Mouse (Mus musculus): Measurements from ENCODE around the gene Pdrg1. TPM values are rescaled to one million over a fixed set of nuclear protein-coding genes. Genes with fewer than 3 reads are reported as not detected.
A peak's percentile ranks its signal among the peaks of the same experiment; 100 is the strongest.

Gene Pdrg1
- polyA plus RNA-seq, 1 experiment from 2014 or later: 121 TPM

DNA sequence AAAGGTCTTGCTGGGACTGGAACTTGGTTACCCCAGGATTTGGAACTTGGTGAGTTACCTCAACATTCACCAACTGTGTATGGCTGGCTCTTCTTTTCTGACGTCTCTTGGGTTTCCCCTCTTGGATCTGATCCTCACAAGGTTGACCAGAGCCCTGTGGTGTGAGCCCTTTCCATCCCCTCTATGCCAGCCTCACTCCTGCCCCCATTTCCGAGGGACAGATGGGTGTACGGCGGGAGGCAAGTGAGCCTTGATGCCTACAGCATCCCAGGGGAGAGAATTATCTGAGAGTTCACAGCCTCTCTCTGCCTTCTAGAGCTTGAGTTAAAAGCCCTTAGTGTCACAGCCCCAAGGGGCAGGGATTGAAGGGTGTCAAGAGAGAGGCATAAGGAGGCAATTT, 12.3 kb upstream of the Pdrg1 start:
- WGBS: 66% methylated on average over 4 of the region's 4 CpGs
- Histone ChIP-seq H3K36me3 (no peaks in the 10 kb centered on the region), H3K4me3 (no peak overlapping the region), H3K4me1 (peaks cover 8% of the 10 kb centered on the region), H3K9ac (no peak overlapping the region), H3K27me3 (peaks cover 33% of the 10 kb centered on the region), H3K4me2 (replicated peaks) (no peak overlapping the region), H3K27ac (no peak overlapping the region), H3K9me3 (no peaks in the 10 kb centered on the region)
- ATAC-seq (ENCODE audit: insufficient number of reproducible peaks, insufficient read depth, low FRiP score, low TSS enrichment): no peak

DNA sequence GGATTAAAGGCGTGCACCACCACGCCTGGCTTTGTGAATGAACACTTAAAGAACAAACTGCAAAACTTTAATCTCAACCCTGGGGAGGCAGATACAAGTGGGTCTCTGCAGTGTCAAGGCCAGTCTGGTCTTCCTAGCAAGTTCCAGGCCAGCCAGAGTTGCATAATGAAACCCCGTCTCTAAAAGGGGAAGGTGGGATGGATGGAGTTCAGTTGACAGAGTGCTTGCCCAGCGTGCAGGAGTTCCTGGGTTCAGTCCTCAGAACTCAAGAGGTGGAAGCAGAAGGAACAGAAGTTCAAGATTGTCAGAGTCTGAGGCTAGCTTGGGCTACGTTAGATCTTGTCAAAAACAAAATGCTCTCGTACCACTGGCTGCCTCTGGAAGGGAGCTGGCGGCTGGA, 10.8 kb upstream of the Pdrg1 start:
- no peaks in the 10 kb centered on the region for H3K9me3 ChIP-seq
- H3K36me3 ChIP-seq: no peaks in the 10 kb centered on the region
- 81% methylated on average over 7 of the region's 7 CpGs for WGBS
- H3K27me3 ChIP-seq: peaks cover 19% of the 10 kb centered on the region
- no peak overlapping the region for H3K4me2 ChIP-seq (replicated peaks)
- no peak for ATAC-seq (ENCODE audit: insufficient number of reproducible peaks, insufficient read depth, low FRiP score, low TSS enrichment)
- no peak overlapping the region for H3K9ac ChIP-seq
- no peak overlapping the region for H3K27ac ChIP-seq
- no peaks in the 10 kb centered on the region for H3K4me1 ChIP-seq
- no peak overlapping the region for H3K4me3 ChIP-seq

DNA sequence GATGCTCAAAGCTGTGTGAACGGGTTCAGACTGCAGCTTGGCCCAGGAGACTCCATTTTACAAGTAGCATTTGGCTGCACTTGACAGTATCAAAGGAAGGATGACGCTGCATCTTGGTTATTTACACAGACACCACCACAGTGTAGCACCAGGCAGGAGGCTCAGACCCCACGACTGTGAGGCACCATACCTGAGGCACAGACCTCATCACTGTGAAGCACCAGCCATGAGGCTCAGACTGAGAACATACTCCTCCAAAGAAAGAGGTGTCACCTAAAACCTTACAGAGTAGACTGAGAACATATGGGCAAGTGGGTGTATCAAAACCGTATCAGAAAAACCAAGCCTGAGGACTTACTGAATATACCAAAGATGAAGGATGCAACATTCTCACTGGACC, 7.6 kb upstream of the Pdrg1 start:
- ATAC-seq (ENCODE audit: insufficient number of reproducible peaks, insufficient read depth, low FRiP score, low TSS enrichment): no peak

DNA sequence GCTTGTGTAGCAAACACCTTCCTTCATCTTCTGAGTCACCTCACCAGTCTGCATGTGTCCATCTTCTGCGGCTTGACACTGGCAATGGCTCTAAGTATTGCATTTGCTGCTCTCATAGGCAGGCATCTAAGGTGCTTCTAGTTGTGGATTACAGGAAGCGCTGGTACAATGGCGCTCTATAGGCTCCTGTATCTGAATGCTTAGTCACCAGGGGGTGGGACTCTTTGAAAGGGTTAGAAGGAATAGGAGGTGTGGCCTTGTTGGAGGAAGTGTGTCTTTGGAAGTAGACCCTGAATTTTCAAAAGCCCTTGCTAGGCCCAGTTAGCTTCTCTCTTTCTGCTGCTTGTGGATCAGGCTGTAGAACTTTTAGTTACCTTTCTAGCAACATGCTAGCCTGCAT, 5.9 kb upstream of the Pdrg1 start:
- Histone ChIP-seq H3K9ac (no peak overlapping the region), H3K27me3 (peaks cover 9% of the 10 kb centered on the region; the same call in 1 of the 2 replicates), H3K27ac (no peak overlapping the region), H3K4me2 (replicated peaks) (no peak overlapping the region), H3K4me3 (no peak overlapping the region), H3K4me1 (no peaks in the 10 kb centered on the region), H3K36me3 (no peaks in the 10 kb centered on the region), H3K9me3 (no peaks in the 10 kb centered on the region)
- ATAC-seq (ENCODE audit: insufficient number of reproducible peaks, insufficient read depth, low FRiP score, low TSS enrichment): no peak
- WGBS: 60% methylated on average over 3 of the region's 3 CpGs

More for the DNA sequence above, 7.6 kb upstream of the Pdrg1 start:
- no peak overlapping the region for H3K4me2 ChIP-seq (replicated peaks)
- no peaks in the 10 kb centered on the region for H3K9me3 ChIP-seq
- H3K36me3 ChIP-seq: no peaks in the 10 kb centered on the region
- no peak overlapping the region for H3K27ac ChIP-seq
- H3K4me1 ChIP-seq: no peaks in the 10 kb centered on the region
- peaks cover 7% of the 10 kb centered on the region for H3K27me3 ChIP-seq
- 62% methylated on average over 4 of the region's 4 CpGs for WGBS
- H3K9ac ChIP-seq: no peak overlapping the region
- no peak overlapping the region for H3K4me3 ChIP-seq

DNA sequence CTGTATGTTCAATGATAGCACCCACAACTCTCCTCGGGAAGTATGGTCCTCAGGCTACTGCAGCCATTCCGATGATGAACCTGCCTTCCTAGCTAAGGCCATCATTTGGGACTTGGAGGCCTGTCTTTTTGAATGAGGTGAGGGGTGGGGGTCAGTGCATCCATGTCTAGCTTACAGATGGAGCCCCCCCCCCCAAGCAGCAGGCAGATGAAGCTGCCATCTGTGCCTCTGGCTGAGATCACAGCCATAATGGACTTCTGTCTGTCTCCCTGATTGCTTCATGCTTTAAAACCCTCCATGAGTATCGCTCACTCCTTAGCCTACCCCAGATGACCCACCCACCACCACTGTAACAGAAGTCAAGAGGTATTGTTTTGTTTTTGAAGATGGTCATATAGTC, 4.1 kb upstream of the Pdrg1 start:
- Histone ChIP-seq H3K27me3 (peaks cover 9% of the 10 kb centered on the region; the same call in 1 of the 2 replicates), H3K4me3 (no peak overlapping the region), H3K9me3 (no peaks in the 10 kb centered on the region), H3K4me1 (peaks cover 2% of the 10 kb centered on the region), H3K27ac (no peak overlapping the region), H3K9ac (no peak overlapping the region), H3K36me3 (no peaks in the 10 kb centered on the region), H3K4me2 (replicated peaks) (no peak overlapping the region)
- 83% methylated on average over 3 of the region's 3 CpGs for WGBS
- ATAC-seq (ENCODE audit: insufficient number of reproducible peaks, insufficient read depth, low FRiP score, low TSS enrichment): no peak

DNA sequence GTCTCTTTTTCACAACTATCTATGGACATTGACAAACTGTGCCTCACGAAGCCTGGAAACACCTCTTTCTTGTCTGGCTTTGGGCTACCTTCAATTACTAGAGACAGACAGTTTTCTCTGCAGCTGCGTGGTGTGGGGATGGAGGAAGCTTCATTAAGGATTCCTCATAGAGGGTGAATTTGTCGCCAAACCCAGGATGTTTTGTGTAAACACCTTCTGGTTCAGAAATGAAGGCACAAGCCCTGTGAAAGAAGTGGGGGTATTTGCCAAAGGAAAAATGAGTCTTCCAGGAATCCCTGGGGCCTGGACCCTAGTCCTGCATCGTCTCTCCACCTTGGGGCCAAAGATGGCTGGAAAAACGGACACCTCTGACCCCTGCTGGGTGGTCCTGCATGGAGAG, 1.6 kb upstream of the Pdrg1 start:
- 41% methylated on average over 5 of the region's 5 CpGs for WGBS

DNA sequence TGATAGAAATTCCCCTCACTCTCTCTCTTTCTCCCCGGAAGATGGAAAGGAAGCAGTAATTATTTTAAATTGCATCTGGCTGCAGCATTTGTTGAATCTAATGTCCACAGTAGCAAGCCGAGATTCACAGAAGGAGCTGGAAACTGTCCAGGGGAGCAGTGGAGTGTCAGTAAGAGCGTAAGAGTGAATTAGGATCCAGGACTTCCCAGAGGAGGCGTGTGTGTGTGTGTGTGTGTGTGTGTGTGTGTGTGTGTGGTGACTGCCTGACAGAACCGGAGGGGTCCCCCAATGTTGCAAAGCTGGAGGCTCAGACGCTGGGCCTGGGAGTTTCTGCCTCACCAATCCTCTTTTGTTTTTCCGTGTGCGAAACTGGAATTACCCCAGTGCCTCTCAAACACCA, 577 bp upstream of the Pdrg1 start:
- Histone ChIP-seq H3K9ac (peak overlapping the region; percentile 8; the same call in 1 of the 2 replicates), H3K4me1 (peaks cover 8% of the 10 kb centered on the region), H3K4me3 (no peak overlapping the region), H3K27me3 (peaks cover 9% of the 10 kb centered on the region; the same call in 1 of the 2 replicates), H3K9me3 (no peaks in the 10 kb centered on the region), H3K4me2 (replicated peaks) (peak overlapping the region; percentile 66; the same call in 1 of the 2 replicates), H3K27ac (no peak overlapping the region), H3K36me3 (peaks cover 17% of the 10 kb centered on the region; the same call in 1 of the 2 replicates)
- ATAC-seq (ENCODE audit: insufficient number of reproducible peaks, insufficient read depth, low FRiP score, low TSS enrichment): no peak
- 43% methylated on average over 7 of the region's 8 CpGs for WGBS

More for the DNA sequence above, 1.6 kb upstream of the Pdrg1 start:
- Histone ChIP-seq H3K4me1 (peaks cover 8% of the 10 kb centered on the region), H3K4me2 (replicated peaks) (no peak overlapping the region), H3K27me3 (peaks cover 9% of the 10 kb centered on the region; the same call in 1 of the 2 replicates), H3K4me3 (no peak overlapping the region), H3K9ac (no peak overlapping the region), H3K27ac (no peak overlapping the region), H3K9me3 (no peaks in the 10 kb centered on the region), H3K36me3 (peaks cover 12% of the 10 kb centered on the region; the same call in 1 of the 2 replicates)
- no peak for ATAC-seq (ENCODE audit: insufficient number of reproducible peaks, insufficient read depth, low FRiP score, low TSS enrichment)

DNA sequence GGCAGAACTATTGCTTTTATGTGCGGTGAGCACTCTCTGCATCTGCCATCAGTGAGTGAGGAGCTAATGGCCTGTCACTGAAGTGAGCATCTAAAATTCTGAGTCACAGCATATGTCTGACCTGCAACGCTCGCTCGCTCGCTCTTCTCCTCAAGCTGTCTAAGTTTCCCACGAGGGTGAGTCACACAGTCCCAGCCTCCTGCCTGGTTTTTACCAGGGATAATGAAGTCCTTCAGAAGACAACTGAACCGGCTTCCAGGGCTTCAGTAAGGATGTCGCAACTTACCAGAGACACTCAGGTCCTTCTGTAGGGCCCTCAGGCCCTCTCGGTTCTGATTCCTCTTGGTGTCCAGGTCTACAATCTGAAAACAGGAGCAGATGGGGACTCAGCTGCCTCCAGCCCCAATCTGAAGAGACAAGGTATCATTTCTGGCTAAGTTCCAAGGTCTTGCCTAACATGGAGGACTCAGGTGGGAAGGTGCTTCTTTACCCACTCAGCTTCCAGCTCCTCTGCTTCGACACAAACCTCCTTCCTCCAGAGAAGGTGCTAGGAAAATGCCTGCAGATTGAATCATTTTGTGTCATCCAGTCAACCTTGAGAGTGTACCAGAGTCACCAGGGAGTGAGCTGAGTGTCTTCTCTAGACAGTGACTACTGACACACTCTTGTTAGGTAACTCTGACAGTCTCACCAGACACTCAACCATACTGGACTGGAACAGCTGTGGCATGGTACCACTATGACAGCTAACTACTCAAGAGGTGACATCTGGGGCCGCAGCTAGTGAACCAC, 1.3 kb downstream of the Pdrg1 start:
- peak overlapping the region; percentile 80 for H3K4me3 ChIP-seq
- H3K27me3 ChIP-seq: peaks cover 6% of the 10 kb centered on the region; the same call in 1 of the 2 replicates
- H3K9me3 ChIP-seq: no peaks in the 10 kb centered on the region
- 91% methylated on average over 11 of the region's 11 CpGs for WGBS
- H3K27ac ChIP-seq: no peak overlapping the region
- peaks cover 36% of the 10 kb centered on the region for H3K36me3 ChIP-seq
- H3K4me2 ChIP-seq (replicated peaks): peak overlapping the region; percentile 66
- H3K9ac ChIP-seq: peak overlapping the region; percentile 82; the same call in 1 of the 2 replicates
- H3K4me1 ChIP-seq: peaks cover 8% of the 10 kb centered on the region
- ATAC-seq (ENCODE audit: insufficient number of reproducible peaks, insufficient read depth, low FRiP score, low TSS enrichment): no peak

DNA sequence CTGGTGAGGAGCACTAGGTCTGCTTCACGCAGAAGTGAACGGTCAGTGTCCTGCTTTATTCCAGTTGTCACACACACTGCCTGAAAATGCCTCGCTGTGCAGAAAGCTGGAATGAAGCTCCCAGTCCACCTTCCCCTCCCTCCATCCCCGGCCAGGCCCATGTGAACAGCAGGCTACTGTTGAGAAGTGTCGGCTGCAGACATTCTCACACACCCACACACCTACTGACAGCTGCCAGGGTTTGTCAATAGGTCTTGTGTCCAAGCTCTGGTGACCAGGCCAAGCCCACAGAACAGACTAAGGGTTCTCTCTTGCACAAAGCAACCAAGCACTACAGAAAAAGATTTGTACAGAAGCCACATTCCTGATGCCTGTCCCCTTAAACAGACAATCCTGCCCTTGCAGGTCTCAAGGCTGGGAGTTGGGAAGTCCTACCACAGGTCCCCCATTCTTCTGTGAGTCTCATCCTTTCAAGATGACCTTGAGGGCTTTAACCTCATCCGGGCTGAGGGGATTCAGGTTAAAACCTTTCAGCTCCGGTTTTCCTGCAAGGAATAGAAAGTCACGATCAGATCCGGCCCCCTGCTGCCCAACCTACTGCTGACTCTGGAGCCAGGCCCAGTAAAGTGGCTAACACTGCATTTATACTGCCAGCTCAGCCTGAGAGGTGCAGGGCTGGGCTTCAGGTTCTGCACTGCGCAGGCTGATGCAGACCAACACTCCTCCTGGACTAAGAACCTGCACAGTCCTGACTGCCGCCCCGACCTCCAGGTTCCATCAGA, 5.8 kb downstream of the Pdrg1 start:
- Histone ChIP-seq H3K27me3 (no peaks in the 10 kb centered on the region), H3K36me3 (peaks cover 59% of the 10 kb centered on the region), H3K4me2 (replicated peaks) (no peak overlapping the region), H3K9ac (no peak overlapping the region), H3K9me3 (no peaks in the 10 kb centered on the region), H3K4me3 (no peak overlapping the region), H3K27ac (no peak overlapping the region), H3K4me1 (peaks cover 6% of the 10 kb centered on the region)
- WGBS: 88% methylated on average over 12 of the region's 12 CpGs
- no peak for ATAC-seq (ENCODE audit: insufficient number of reproducible peaks, insufficient read depth, low FRiP score, low TSS enrichment)

DNA sequence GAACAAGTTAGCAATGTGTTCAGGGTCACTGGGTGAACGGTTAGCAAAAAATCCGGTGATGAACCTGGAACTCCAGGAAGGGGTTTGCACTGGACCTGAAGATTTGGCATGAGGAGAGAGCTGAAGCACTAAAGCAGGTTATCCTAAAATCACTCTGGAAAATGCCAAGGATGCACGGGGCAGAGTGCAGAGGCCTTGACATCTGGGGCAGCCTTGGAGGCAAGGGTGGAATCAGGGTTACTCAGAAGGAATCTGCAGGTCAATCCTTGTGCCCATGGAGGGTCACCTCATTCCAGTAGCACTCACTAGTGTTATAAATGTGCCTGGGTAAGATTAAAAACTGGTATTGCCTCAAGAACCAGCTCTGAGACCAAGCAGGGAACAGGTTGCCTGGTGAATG, 9.2 kb downstream of the Pdrg1 start:
- no peak for ATAC-seq (ENCODE audit: insufficient number of reproducible peaks, insufficient read depth, low FRiP score, low TSS enrichment)
- peaks cover 44% of the 10 kb centered on the region for H3K36me3 ChIP-seq
- no peaks in the 10 kb centered on the region for H3K9me3 ChIP-seq
- 87% methylated on average over 3 of the region's 3 CpGs for WGBS
- no peaks in the 10 kb centered on the region for H3K4me1 ChIP-seq
- no peaks in the 10 kb centered on the region for H3K27me3 ChIP-seq
- H3K4me3 ChIP-seq: no peak overlapping the region
- H3K4me2 ChIP-seq (replicated peaks): no peak overlapping the region
- H3K9ac ChIP-seq: no peak overlapping the region
- H3K27ac ChIP-seq: no peak overlapping the region

DNA sequence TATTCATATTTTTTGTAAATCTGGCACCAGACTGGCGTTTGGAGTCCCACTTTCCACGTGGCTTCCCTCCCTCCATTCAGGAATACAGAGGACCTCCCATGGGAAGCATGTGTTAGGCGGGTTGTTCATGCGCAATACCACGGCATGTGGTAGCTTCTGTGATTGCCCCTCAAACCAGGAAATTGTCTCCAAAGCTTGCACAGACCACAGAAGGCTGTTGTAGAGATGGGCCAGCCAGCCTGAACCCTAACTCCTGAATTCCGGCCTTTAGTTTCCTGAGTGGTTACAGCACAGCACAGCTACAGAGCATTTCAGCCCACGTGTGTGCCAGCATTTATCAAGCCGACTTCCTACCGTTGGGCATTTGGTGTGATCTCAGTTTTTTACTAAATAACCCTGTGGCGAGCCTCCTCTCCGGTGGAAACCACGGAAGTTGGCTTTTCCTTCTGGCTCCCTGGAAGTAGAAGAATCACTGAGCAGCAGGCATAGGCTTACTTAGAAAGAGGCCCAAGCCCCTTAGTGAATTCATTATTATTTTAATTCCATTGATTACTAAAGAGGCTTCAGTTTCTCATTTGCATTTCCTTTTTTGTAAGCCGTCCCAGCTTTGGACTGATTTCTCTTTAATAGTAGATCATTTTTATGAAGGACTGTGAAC, 11.4 kb downstream of the Pdrg1 start:
- Histone ChIP-seq H3K4me3 (no peak overlapping the region), H3K36me3 (peaks cover 22% of the 10 kb centered on the region), H3K27me3 (no peaks in the 10 kb centered on the region), H3K27ac (no peak overlapping the region), H3K9ac (no peak overlapping the region), H3K4me1 (no peaks in the 10 kb centered on the region), H3K4me2 (replicated peaks) (no peak overlapping the region), H3K9me3 (no peaks in the 10 kb centered on the region)
- no peak for ATAC-seq (ENCODE audit: insufficient number of reproducible peaks, insufficient read depth, low FRiP score, low TSS enrichment)
- 64% methylated on average over 13 of the region's 13 CpGs for WGBS

All from embryonic facial prominence, embryonic 12.5 days (tissue).